Mouse (Mus musculus) spleen, adult 2 months (tissue): ENCODE results near the gene Cd2.

Experiments used
- CTCF ChIP-seq: fragments of 200-500 bp; IDR thresholded peaks from 2 replicates; pipeline ENCODE4 v1.5.1; 2011; ENCODE audit warnings: mild to moderate bottlenecking, inconsistent platforms; ENCODE audit not compliant: insufficient read depth, insufficient read length, insufficient replicate concordance; ENCODE audit errors: extremely low read depth
- POLR2A ChIP-seq: fragments of 200-500 bp; IDR thresholded peaks from 2 replicates; pipeline ENCODE4 v1.6.1; 2011; ENCODE audit warnings: low read depth, low read length, inconsistent platforms

- TF ChIP-seq CTCF, result no peak
- no peak for TF ChIP-seq POLR2A
Measured at GRCm38 (mm10) chr3:101279561-101279960, 8.2 kb downstream of the Cd2 start.
